Mouse (Mus musculus): Measurements from ENCODE around the gene Trim26. TPM values are rescaled to one million over a fixed set of nuclear protein-coding genes. Genes with fewer than 3 reads are reported as not detected.

The Trim26 gene
- 160 TPM for polyA plus RNA-seq (2017; shearing (Covaris generic))

GRCm38 (mm10) chr17:36836874-36837647 lies at the start of gene Trim26:
Gene Trim26, plus strand, starts transcription at chr17:36837134.

GRCm38 (mm10) chr17:36811871-36812270 lies 25.1 kb upstream of the Trim26 start, which contains the start of gene H2-M10.6:
Gene H2-M10.6, plus strand, starts transcription at chr17:36812171.

GRCm38 (mm10) chr17:36866719-36867527 lies 30.0 kb downstream of the Trim26 start, which contains the start of gene Trim15:
Gene Trim15, minus strand, starts transcription at chr17:36867210.

GRCm38 (mm10) chr17:36869284-36869954 lies 32.5 kb downstream of the Trim26 start, which contains the start of gene Trim10:
Gene Trim10, plus strand, starts transcription at chr17:36869574.

GRCm38 (mm10) chr17:36890073-36890903 lies 53.4 kb downstream of the Trim26 start, which contains the start of gene Trim40:
Gene Trim40, minus strand, starts transcription at chr17:36890123.

GRCm38 (mm10) chr17:36897552-36898205 lies 60.7 kb downstream of the Trim26 start, which contains the start of gene Trim31:
Gene Trim31, plus strand, starts transcription at chr17:36898118.

Other genes starting within 250 kb of the Trim26 start
- gene H2-M9, start 194.5 kb upstream of the Trim26 start, polyA plus RNA-seq (2017; shearing (Covaris generic)) = not detected
- gene H2-M1, start 164.9 kb upstream of the Trim26 start, polyA plus RNA-seq (2017; shearing (Covaris generic)) = not detected
- gene H2-M10.5, start 64.2 kb upstream of the Trim26 start, polyA plus RNA-seq (2017; shearing (Covaris generic)) = not detected
- not detected for gene H2-M10.6, start 25.0 kb upstream of the Trim26 start, polyA plus RNA-seq (2017; shearing (Covaris generic))
- gene Trim15, start 30.1 kb downstream of the Trim26 start, polyA plus RNA-seq (2017; shearing (Covaris generic)) = 0.33 TPM
- gene Trim10, start 32.4 kb downstream of the Trim26 start, polyA plus RNA-seq (2017; shearing (Covaris generic)) = 0.55 TPM
- gene Trim40, start 53.0 kb downstream of the Trim26 start, polyA plus RNA-seq (2017; shearing (Covaris generic)) = not detected
- gene Trim31, start 61.0 kb downstream of the Trim26 start, polyA plus RNA-seq (2017; shearing (Covaris generic)) = not detected
- 0.49 TPM for gene Rnf39, start 105.8 kb downstream of the Trim26 start, polyA plus RNA-seq (2017; shearing (Covaris generic))
- gene Ppp1r11, start 114.6 kb downstream of the Trim26 start, polyA plus RNA-seq (2017; shearing (Covaris generic)) = 173 TPM
- 93.5 TPM for gene Znrd1, start 121.4 kb downstream of the Trim26 start, polyA plus RNA-seq (2017; shearing (Covaris generic))
- gene Znrd1as, start 121.5 kb downstream of the Trim26 start, polyA plus RNA-seq (2017; shearing (Covaris generic)) = 5.4 TPM
- not detected for gene 2410137M14Rik, start 144.1 kb downstream of the Trim26 start, polyA plus RNA-seq (2017; shearing (Covaris generic))
- gene H2-M5, start 152.4 kb downstream of the Trim26 start, polyA plus RNA-seq (2017; shearing (Covaris generic)) = 0.54 TPM
- gene Zfp57, start 164.0 kb downstream of the Trim26 start, polyA plus RNA-seq (2017; shearing (Covaris generic)) = not detected
- not detected for gene Mog, start 186.3 kb downstream of the Trim26 start, polyA plus RNA-seq (2017; shearing (Covaris generic))
- 10.6 TPM for gene Gabbr1, start 208.8 kb downstream of the Trim26 start, polyA plus RNA-seq (2017; shearing (Covaris generic))

Data from inflammation-experienced regulatory T-cells, adult 16 weeks (primary cell).